Mouse (Mus musculus) neural tube, embryonic 14.5 days (tissue): Measurements from ENCODE around the gene Treml1. TPM values are rescaled to one million over a fixed set of nuclear protein-coding genes. Genes with fewer than 3 reads are reported as not detected.
"Not testable (repeated sequence)": the region's sequence is repeated elsewhere in the genome, so short reads cannot be mapped to it uniquely, and the experiment has no call there.

ENCODE experiments used
- ATAC-seq: fragments of 200-750 bp; cut with Nextera tagmentation; 2 replicates; pipeline ENCODE4 v1.8.0; 2017; ENCODE audit warnings: low read depth, mild to moderate bottlenecking, moderate TSS enrichment, moderate library complexity
- H3K27ac ChIP-seq: fragments of 300-500 bp; sonication (generic); 2 replicates; pipeline ENCODE4 v1.5.1; 2014; ENCODE audit warnings: low read depth, mild to moderate bottlenecking, control low read depth, low read length, moderate library complexity, mixed read lengths
- H3K27me3 ChIP-seq: fragments of 300-500 bp; sonication (generic); 2 replicates; pipeline ENCODE4 v1.6.1; 2014; ENCODE audit warnings: low read length; ENCODE audit not compliant: control insufficient read depth, insufficient read depth
- H3K36me3 ChIP-seq: fragments of 300-500 bp; sonication (generic); 2 replicates; pipeline ENCODE4 v1.6.1; 2014; ENCODE audit warnings: low read length, mixed read lengths; ENCODE audit not compliant: control insufficient read depth, insufficient read depth
- H3K4me1 ChIP-seq: fragments of 300-500 bp; sonication (generic); 2 replicates; pipeline ENCODE4 v1.6.1; 2014; ENCODE audit warnings: low read length; ENCODE audit not compliant: control insufficient read depth, insufficient read depth
- H3K4me2 ChIP-seq: fragments of 300-500 bp; sonication (generic); 2 replicates; pipeline ENCODE4 v1.6.1; 2014; ENCODE audit warnings: mild to moderate bottlenecking, low read depth, low read length, control low read depth
- H3K4me3 ChIP-seq: fragments of 300-500 bp; sonication (generic); 2 replicates; pipeline ENCODE4 v1.5.1; 2014; ENCODE audit warnings: low read depth, low read length, control low read depth, mixed read lengths
- H3K9ac ChIP-seq: fragments of 300-500 bp; sonication (generic); replicated peaks from 2 replicates; pipeline ENCODE4 v1.6.1; 2014; ENCODE audit warnings: low read depth, mild to moderate bottlenecking, control low read depth, low read length, mixed read lengths
- H3K9me3 ChIP-seq: fragments of 300-500 bp; sonication (generic); 2 replicates; pipeline ENCODE4 v1.6.1; 2016; ENCODE audit warnings: low read length; ENCODE audit not compliant: control insufficient read depth
- WGBS: fragments of 180-500 bp; shearing (Covaris S2); extraction: QIAGEN DNeasy Blood & Tissue Kit; methylation state at CpG from one replicate; pipeline ENCODE4 v1.1.7; 2014; 5-methylcytosine and 5-hydroxymethylcytosine counted together
- polyA plus RNA-seq: library from polyadenylated mRNA; unstranded; fragments of >200 nt; fragmentation: Nextera tagmentation; extraction: Ambion mirVana; gene quantifications from 2 replicates; pipeline ENCODE4 v1.2.1, GENCODE M21; 2014

Gene Treml1
- polyA plus RNA-seq, 1 experiment from 2014 or later = not detected

DNA sequence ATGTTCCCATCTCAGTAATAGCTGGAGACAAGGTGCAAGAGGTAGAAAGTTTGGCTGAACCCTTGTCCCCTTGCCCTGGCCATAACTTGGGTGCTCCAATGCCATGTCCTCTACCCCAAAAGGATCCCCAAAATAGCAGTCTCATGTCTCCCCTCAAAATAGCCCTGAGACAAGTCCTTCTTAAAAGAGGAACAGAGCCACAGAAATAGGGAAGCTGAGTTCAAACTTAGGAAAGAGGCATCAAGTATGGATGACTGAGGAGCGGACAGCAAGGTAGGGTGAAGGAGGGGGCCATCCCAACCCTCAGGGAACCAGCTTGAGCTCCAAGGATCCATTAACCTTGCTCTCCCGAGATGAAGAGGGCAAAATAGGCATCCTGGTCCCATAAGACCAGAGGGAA is 12.4 kb upstream of the Treml1 start:
- Histone ChIP-seq H3K4me1 (no peaks in the 10 kb centered on the region), H3K4me2 (no peak overlapping the region), H3K27me3 (no peaks in the 10 kb centered on the region), H3K9me3 (no peaks in the 10 kb centered on the region), H3K4me3 (no peak overlapping the region), H3K36me3 (no peaks in the 10 kb centered on the region), H3K27ac (no peak overlapping the region), H3K9ac (no peak overlapping the region)
- ATAC-seq = no peak
- WGBS = 88% methylated on average over 2 of the region's 2 CpGs

DNA sequence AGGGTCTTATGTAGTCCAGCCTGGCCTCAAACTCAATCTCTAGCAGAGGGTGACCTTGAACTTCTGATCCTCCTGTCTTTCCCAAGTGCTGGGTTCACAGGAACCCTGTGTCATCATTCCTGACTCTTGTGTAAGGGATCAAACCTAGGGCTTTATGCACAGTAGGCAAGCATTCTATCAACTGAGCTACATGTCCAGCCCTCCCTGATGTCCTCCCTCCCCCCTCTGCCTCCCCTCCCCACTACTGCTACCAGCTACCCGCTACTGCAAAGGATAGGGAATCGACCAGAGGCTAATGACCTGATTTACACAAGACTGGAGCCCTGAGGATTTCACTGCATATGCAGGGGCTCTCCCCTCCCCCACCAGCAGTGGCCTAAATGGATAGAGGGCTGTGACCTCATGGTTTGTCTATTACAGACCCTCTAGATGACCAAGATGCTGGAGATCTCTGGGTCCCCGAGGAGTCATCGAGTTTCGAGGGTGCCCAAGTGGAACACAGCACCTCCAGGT is 9.0 kb upstream of the Treml1 start:
- Histone ChIP-seq H3K9ac (no peak overlapping the region), H3K4me3 (no peak overlapping the region), H3K4me2 (no peak overlapping the region), H3K27ac (no peak overlapping the region), H3K36me3 (no peaks in the 10 kb centered on the region), H3K27me3 (no peaks in the 10 kb centered on the region), H3K4me1 (no peaks in the 10 kb centered on the region), H3K9me3 (no peaks in the 10 kb centered on the region)
- WGBS = 70% methylated on average over 5 of the region's 5 CpGs
- no peak for ATAC-seq

DNA sequence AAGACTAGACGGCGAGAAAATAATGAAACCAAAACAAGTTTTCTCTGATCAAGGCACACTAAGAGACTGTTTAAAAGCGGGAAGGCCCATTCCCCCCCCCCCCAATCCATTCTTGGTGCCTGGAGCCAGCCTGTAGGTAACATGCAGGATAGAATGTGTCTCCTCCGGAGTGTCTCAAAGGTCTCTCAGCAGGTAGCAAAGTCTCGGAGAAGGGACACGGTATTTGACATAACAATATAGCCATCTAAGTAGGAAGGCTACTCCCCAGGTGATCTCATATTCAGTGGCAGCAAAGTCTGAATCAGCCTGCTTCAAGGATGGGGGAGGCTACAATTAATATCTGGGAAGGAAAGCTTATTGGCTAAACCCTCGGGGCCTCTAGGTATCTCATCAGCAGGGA is 6.7 kb upstream of the Treml1 start:
- H3K9me3 ChIP-seq, ATAC-seq, H3K9ac ChIP-seq, H3K27me3 ChIP-seq, H3K4me3 ChIP-seq, H3K4me1 ChIP-seq, H3K4me2 ChIP-seq, H3K36me3 ChIP-seq, H3K27ac ChIP-seq: not testable (repeated sequence)
- 73% methylated on average over 7 of the region's 7 CpGs for WGBS

DNA sequence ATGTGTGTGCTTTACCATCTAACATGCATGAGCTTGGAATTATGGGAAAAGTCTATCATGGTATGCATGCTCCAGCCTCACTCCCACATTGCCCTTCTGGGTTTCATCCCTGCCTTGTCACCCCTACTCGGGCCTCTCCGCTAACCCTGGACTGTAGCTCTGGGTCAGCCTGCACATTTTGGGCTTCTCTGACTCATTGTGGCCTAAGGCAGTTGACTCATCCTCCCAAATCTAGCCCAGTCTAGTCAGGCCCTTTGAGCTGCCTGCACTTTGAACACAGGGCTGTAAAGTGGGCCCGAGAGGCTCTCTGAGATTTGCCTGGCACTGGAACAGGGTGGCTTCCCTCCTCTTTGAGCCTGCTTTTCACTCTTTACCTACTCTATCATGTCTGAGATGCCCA is 3.9 kb upstream of the Treml1 start:
- no peak overlapping the region for H3K4me2 ChIP-seq
- H3K9me3 ChIP-seq = no peaks in the 10 kb centered on the region
- no peak overlapping the region for H3K4me3 ChIP-seq
- ATAC-seq = no peak
- WGBS = 92% methylated on average over 3 of the region's 3 CpGs
- no peak overlapping the region for H3K9ac ChIP-seq
- no peaks in the 10 kb centered on the region for H3K36me3 ChIP-seq
- no peaks in the 10 kb centered on the region for H3K4me1 ChIP-seq
- no peak overlapping the region for H3K27ac ChIP-seq
- H3K27me3 ChIP-seq = no peaks in the 10 kb centered on the region

DNA sequence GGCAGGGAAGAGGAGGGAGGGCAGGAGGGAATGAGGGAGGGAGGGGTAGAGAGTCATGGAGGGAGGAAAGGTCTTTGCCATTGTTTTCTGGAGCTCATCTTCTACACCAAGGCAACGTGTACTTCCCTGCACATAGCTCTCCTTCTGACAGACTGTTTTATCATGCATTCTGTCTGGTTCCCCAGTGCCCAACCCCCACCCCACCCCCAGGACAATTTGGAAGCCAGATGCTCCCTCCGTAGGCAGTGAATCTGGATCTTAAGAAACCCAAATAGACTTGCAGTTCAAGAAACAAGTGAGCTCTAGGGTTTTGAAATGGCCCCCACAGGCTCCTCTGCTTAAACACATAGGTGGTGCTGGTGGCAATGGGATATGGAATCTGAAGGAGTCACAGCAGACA is 1.8 kb upstream of the Treml1 start:
- Histone ChIP-seq H3K9ac (no peak overlapping the region), H3K9me3 (no peaks in the 10 kb centered on the region), H3K36me3 (no peaks in the 10 kb centered on the region), H3K4me2 (no peak overlapping the region), H3K27ac (no peak overlapping the region), H3K27me3 (no peaks in the 10 kb centered on the region), H3K4me1 (no peaks in the 10 kb centered on the region), H3K4me3 (no peak overlapping the region)
- 38% methylated on average over 2 of the region's 2 CpGs for WGBS
- no peak for ATAC-seq

DNA sequence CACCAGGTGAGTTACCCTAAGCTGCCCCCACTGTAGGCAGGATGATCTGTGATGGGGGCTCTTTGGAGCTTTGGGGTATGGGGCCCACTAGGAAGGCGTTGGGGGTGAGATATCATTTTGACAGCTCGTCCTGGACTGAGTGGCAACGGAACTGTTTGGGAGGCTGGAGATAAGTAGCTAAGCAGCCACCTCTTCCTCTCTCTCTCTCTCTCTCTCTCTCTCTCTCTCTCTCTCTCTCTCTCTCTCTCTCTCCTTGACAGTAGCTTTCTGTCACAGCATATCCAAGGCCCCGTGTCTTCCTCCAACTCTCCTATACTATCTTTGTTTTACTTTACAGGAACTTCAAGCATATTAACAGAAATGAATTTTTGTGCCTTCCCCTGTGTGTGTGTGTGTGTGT is 746 bp downstream of the Treml1 start:
- no peak for ATAC-seq
- Histone ChIP-seq H3K36me3 (no peaks in the 10 kb centered on the region), H3K9ac (no peak overlapping the region), H3K27me3 (no peaks in the 10 kb centered on the region), H3K4me1 (no peaks in the 10 kb centered on the region), H3K4me2 (no peak overlapping the region), H3K4me3 (no peak overlapping the region), H3K27ac (no peak overlapping the region), H3K9me3 (no peaks in the 10 kb centered on the region)
- WGBS = 84% methylated on average over 4 of the region's 4 CpGs

DNA sequence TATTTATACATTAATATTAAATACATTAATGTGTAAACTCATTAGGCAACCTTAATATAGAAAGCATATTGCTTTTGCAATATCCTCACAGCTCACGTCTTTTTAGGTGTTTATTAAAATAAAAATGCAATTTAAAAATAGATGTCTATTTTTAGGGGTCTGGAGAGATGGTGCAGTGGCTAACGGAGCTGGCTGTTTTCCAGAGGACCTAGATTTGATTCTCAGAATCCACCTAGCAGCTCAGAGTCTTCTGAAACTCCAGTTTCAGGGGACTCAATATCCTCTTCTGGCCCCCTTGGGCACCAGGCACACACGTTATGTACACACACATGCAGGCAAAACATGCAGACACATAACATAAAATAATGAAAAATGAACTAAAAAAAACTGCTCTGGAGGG is 2.6 kb downstream of the Treml1 start:
- Histone ChIP-seq H3K4me1 (no peaks in the 10 kb centered on the region), H3K9ac (no peak overlapping the region), H3K36me3 (no peaks in the 10 kb centered on the region), H3K27me3 (no peaks in the 10 kb centered on the region), H3K4me3 (no peak overlapping the region), H3K9me3 (no peaks in the 10 kb centered on the region), H3K4me2 (no peak overlapping the region), H3K27ac (no peak overlapping the region)
- 76% methylated on average over 3 of the region's 3 CpGs for WGBS
- ATAC-seq = no peak

DNA sequence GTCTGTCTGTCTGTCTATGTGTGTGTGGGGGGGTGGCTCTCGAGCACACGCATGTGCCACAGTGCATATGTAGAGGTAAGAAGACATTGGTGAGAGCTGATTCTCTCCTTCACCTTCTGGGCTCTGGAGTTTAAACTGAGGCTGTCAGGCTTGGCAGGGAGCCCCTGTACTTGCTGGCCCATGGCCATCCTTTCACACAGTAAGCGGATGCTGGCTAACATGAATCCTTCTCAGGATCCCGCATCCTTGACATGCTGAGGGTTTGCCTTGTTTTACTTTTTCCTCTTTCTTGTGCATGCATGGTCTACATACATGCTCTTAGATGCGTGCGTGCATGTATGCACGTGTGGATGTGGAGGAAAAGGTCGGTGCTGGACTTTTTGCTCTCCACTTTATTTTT is 3.2 kb downstream of the Treml1 start:
- Histone ChIP-seq H3K9me3 (no peaks in the 10 kb centered on the region), H3K27me3 (no peaks in the 10 kb centered on the region), H3K4me3 (no peak overlapping the region), H3K9ac (no peak overlapping the region), H3K4me2 (no peak overlapping the region), H3K4me1 (no peaks in the 10 kb centered on the region), H3K27ac (no peak overlapping the region), H3K36me3 (no peaks in the 10 kb centered on the region)
- 88% methylated on average over 8 of the region's 8 CpGs for WGBS
- no peak for ATAC-seq

DNA sequence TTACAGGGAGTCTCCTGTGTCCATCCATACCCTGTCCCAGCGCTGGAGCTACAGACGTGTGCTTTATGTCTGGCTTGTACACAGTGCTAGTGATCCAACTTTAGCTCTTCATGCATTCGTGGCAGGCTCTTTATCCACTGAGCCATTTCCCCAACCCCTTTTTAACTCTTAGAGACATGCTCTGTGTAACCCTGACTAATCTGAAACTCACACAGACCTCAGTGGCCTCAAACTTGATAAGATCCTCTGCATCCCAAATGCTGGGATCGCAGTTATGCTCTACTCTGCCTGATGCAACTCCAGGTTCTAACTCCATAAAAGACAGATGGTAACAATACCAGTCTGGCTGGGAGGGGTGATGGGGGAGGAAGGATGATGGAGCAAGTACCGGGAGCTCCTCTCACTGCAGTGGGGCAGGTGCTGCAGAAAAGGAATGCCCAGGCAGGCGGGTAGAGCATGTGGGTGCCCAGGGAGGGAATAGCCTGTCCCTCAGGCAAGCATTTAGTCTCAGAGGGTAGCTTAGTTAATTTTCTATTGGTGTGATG is 3.8 kb downstream of the Treml1 start:
- no peaks in the 10 kb centered on the region for H3K36me3 ChIP-seq
- no peak overlapping the region for H3K27ac ChIP-seq
- no peaks in the 10 kb centered on the region for H3K4me1 ChIP-seq
- WGBS = 78% methylated on average over 6 of the region's 6 CpGs
- no peaks in the 10 kb centered on the region for H3K27me3 ChIP-seq
- H3K4me2 ChIP-seq = no peak overlapping the region
- H3K9me3 ChIP-seq = no peaks in the 10 kb centered on the region
- no peak overlapping the region for H3K4me3 ChIP-seq
- no peak for ATAC-seq
- no peak overlapping the region for H3K9ac ChIP-seq
